Mouse (Mus musculus) natural killer cell, adult 2 months (primary cell): ENCODE measurements around the gene Yy1.
A peak's percentile ranks its signal among the peaks of the same experiment; 100 is the strongest.

ENCODE experiments used
- DNase-seq, 2 experiments: peaks; one replicate each; pipeline ENCODE4 v3.0.0; 2022; ENCODE audit warnings: low spot score in 2 of 2

Gene Yy1

GRCm38 (mm10) chr12:108768196-108768854 is 24.4 kb upstream of the Yy1 start:
- no peak for DNase-seq

- no peak for DNase-seq
Measured at GRCm38 (mm10) chr12:108780108-108780877, 12.5 kb upstream of the Yy1 start.

- DNase-seq, result no peak
Measured at GRCm38 (mm10) chr12:108785161-108785560, 7.6 kb upstream of the Yy1 start.

- no peak for DNase-seq
Measured at GRCm38 (mm10) chr12:108787329-108787728, 5.4 kb upstream of the Yy1 start.

- DNase-seq, result peak; percentile 70 to 79
Measured at GRCm38 (mm10) chr12:108792152-108792545, 624 bp upstream of the Yy1 start.

GRCm38 (mm10) chr12:108793453-108793941 is 724 bp downstream of the Yy1 start:
- DNase-seq, result peak; percentile 8 to 10

GRCm38 (mm10) chr12:108794078-108794711 is 1.4 kb downstream of the Yy1 start:
- DNase-seq, result peak; percentile 67 to 79

GRCm38 (mm10) chr12:108794979-108795537 is 2.3 kb downstream of the Yy1 start:
- DNase-seq, result no peak

GRCm38 (mm10) chr12:108801613-108802012 is 8.8 kb downstream of the Yy1 start:
- no peak for DNase-seq

GRCm38 (mm10) chr12:108804388-108804787 is 11.6 kb downstream of the Yy1 start:
- DNase-seq, result no peak

- DNase-seq, result no peak
Measured at GRCm38 (mm10) chr12:108808465-108808864, 15.7 kb downstream of the Yy1 start.

GRCm38 (mm10) chr12:108809771-108810170 is 17.0 kb downstream of the Yy1 start:
- no peak for DNase-seq

GRCm38 (mm10) chr12:108810309-108810708 is 17.5 kb downstream of the Yy1 start:
- no peak for DNase-seq

- DNase-seq, result peak in 1 of 2 experiments; percentile 17
Measured at GRCm38 (mm10) chr12:108811133-108811532, 18.4 kb downstream of the Yy1 start.

- no peak for DNase-seq
Measured at GRCm38 (mm10) chr12:108812463-108812862, 19.7 kb downstream of the Yy1 start.

GRCm38 (mm10) chr12:108814470-108814869 is 21.7 kb downstream of the Yy1 start:
- no peak for DNase-seq

GRCm38 (mm10) chr12:108816569-108816968 is 23.8 kb downstream of the Yy1 start:
- DNase-seq, result no peak

- no peak for DNase-seq
Measured at GRCm38 (mm10) chr12:108820461-108820860, 27.7 kb downstream of the Yy1 start.

GRCm38 (mm10) chr12:108823036-108823435 is 30.3 kb downstream of the Yy1 start:
- DNase-seq, result no peak

GRCm38 (mm10) chr12:108824225-108824874 is 31.6 kb downstream of the Yy1 start:
- DNase-seq, result no peak

GRCm38 (mm10) chr12:108825561-108826224 is 32.9 kb downstream of the Yy1 start:
- no peak for DNase-seq
